Mouse (Mus musculus): ENCODE measurements around the gene Nkd2. TPM values are rescaled to one million over a fixed set of nuclear protein-coding genes. Genes with fewer than 3 reads are reported as not detected.

Nkd2 gene
- polyA plus RNA-seq, 1 experiment from 2014 or later, result 12.2 TPM

DNA sequence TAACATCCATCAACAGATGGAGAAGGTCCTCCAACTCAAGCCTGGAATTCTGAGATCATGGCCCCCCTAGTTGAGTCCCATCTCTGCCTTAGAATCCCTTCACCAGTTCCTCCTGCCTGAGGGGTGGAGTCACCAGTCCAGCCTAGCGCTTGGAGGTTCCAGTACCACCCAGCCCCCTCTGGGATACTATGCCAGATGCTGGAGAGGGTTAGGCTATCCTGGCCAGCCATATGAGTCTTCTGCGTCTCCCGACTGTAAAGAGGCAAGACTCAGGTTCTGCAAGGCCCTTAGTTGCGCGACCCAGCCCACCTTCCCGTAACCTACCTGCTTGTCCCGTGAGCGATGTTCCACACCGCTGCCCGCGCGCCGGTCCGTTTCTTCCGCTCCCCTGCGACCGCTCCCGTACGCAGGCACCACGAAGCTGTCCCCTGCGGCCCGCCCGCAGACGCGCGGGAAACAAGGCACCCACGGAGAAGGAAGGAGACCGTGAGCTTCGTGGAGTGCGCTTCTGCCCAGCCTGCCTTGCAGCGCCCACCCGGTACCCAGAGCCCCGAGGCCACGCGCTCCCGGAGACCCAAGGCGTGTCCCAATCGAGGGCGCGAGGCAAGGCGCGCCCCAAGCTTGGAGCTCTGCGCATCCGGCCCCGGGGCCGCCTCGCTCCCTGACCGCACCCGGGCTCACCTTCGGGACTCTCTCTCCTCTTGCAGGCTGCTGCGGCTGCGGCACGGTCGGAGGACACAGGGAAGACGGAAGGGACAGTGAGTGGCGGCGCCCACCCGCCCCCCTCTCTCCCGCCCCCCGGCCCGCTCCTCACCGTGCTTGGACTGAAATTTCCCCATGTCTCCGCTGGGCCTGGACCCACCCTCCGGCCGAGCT, 604 bp downstream of the Nkd2 start:
- no peaks in the 10 kb centered on the region for H3K36me3 ChIP-seq (ENCODE audit: control insufficient read depth, insufficient read depth)
- H3K27ac ChIP-seq (ENCODE audit: low read length), result no peak overlapping the region
- peaks cover 7% of the 10 kb centered on the region for H3K27me3 ChIP-seq (replicated peaks; ENCODE audit: control insufficient read depth, insufficient read depth, low read length)
- H3K4me2 ChIP-seq (ENCODE audit: low read length), result peak overlapping the region; percentile 79
- H3K9me3 ChIP-seq (ENCODE audit: control insufficient read depth, low read length), result no peaks in the 10 kb centered on the region
- WGBS, result under 1% methylated on average over 62 of the region's 65 CpGs
- H3K4me1 ChIP-seq (replicated peaks; ENCODE audit: control insufficient read depth, insufficient read depth, low read length), result peaks cover 5% of the 10 kb centered on the region; the same call in 1 of the 2 replicates
- peak overlapping the region; percentile 71 for H3K9ac ChIP-seq (replicated peaks; ENCODE audit: low read depth, low read length)
- peak overlapping the region; percentile 71 for H3K4me3 ChIP-seq (replicated peaks; ENCODE audit: low read length)
- ATAC-seq, result peak; percentile 81

DNA sequence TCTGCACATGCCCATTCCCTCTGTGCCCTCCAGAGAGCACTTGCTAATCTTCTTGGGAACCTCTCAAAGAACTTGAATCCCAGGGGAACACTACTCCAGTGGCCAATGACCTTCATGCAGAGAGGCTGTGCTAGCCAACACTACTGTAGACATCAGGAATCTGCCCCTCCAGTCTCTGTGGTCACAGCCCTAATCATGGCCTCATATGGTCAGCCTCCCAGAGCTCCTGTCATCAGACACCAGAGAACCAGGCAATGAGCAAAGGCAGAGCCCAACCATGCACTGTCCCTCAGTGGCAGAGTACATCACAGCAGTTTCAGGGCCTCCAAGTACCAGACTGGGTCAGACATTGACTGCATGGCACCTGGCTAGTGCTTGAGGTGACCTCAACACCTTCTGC, 4.7 kb downstream of the Nkd2 start:
- Histone ChIP-seq H3K27me3 (replicated peaks; ENCODE audit: control insufficient read depth, insufficient read depth, low read length) (peaks cover 7% of the 10 kb centered on the region), H3K4me1 (replicated peaks; ENCODE audit: control insufficient read depth, insufficient read depth, low read length) (peaks cover 5% of the 10 kb centered on the region), H3K9me3 (ENCODE audit: control insufficient read depth, low read length) (no peaks in the 10 kb centered on the region), H3K36me3 (ENCODE audit: control insufficient read depth, insufficient read depth) (no peaks in the 10 kb centered on the region), H3K9ac (replicated peaks; ENCODE audit: low read depth, low read length) (no peak overlapping the region), H3K4me2 (ENCODE audit: low read length) (no peak overlapping the region), H3K27ac (ENCODE audit: low read length) (no peak overlapping the region), H3K4me3 (replicated peaks; ENCODE audit: low read length) (no peak overlapping the region)
- no peak for ATAC-seq

DNA sequence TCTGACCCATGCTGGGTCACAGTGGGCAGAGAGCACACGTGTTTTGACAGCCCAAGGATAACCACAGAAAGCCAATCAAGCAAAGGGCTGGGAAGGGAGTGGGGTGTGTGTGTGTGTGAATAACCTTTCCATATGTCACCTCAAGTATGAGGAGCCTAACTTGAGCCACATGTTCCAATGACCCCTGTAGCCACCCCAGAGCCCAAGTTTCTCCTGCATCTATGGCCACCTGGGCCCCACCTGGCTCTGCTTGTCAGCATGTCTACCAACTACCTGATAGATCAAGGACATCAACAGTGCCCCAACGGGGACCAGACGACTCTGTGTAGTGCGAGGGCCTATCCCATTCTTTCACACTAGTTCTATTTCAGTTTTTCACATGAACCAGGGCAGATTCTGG, 7.7 kb downstream of the Nkd2 start:
- 87% methylated on average over 4 of the region's 4 CpGs for WGBS
- Histone ChIP-seq H3K4me1 (replicated peaks; ENCODE audit: control insufficient read depth, insufficient read depth, low read length) (peaks cover 2% of the 10 kb centered on the region; the same call in 1 of the 2 replicates), H3K4me2 (ENCODE audit: low read length) (no peak overlapping the region), H3K9ac (replicated peaks; ENCODE audit: low read depth, low read length) (no peak overlapping the region), H3K27ac (ENCODE audit: low read length) (no peak overlapping the region), H3K4me3 (replicated peaks; ENCODE audit: low read length) (no peak overlapping the region), H3K9me3 (ENCODE audit: control insufficient read depth, low read length) (no peaks in the 10 kb centered on the region), H3K36me3 (ENCODE audit: control insufficient read depth, insufficient read depth) (no peaks in the 10 kb centered on the region), H3K27me3 (replicated peaks; ENCODE audit: control insufficient read depth, insufficient read depth, low read length) (no peaks in the 10 kb centered on the region)
- no peak for ATAC-seq

DNA sequence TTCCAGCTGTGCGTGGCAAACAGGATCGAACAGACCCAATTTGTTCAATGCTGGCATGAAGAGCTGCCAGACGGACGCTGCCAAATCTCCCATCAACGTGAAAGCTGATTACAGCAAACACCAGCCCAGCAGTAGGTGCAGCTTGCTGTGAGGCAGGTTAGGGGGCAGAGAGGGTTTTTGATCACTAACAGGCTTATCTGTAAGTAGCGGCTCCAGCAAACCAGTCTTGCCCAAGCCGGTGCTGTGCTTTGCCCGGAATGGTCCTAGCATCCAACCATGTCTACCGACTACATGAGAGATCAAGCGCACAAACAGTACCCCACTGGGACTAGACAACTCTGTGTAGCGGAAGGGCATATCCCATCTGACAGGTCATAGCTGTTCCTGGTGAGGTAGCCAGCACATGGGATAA, 8.3 kb downstream of the Nkd2 start:
- WGBS, result 57% methylated on average over 11 of the region's 11 CpGs
- no peak overlapping the region for H3K27ac ChIP-seq (ENCODE audit: low read length)
- no peak for ATAC-seq

DNA sequence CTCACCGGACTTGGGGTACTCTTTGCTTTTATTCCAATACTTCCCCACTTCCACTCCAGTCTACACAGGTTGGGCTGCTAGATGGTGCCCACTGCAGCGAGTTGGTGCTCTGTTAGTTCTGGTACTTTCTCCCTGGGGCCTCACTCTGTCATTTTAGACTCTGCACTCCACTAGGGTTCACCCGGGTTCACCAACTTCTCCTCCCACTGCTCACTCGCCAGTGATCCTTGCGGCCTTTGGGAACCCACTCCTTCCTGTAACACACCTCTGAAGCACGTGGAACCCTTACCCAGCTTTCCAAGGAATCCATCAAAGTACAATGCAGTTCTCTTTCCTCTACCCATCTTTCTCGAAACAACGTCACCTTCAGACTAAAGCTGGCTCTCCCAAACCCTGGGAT, 9.7 kb downstream of the Nkd2 start:
- H3K27me3 ChIP-seq (replicated peaks; ENCODE audit: control insufficient read depth, insufficient read depth, low read length), result no peaks in the 10 kb centered on the region
- no peaks in the 10 kb centered on the region for H3K36me3 ChIP-seq (ENCODE audit: control insufficient read depth, insufficient read depth)
- H3K9me3 ChIP-seq (ENCODE audit: control insufficient read depth, low read length), result no peaks in the 10 kb centered on the region
- no peak overlapping the region for H3K4me2 ChIP-seq (ENCODE audit: low read length)
- no peak overlapping the region for H3K4me3 ChIP-seq (replicated peaks; ENCODE audit: low read length)
- ATAC-seq, result no peak
- H3K4me1 ChIP-seq (replicated peaks; ENCODE audit: control insufficient read depth, insufficient read depth, low read length), result peaks cover 2% of the 10 kb centered on the region; the same call in 1 of the 2 replicates
- H3K9ac ChIP-seq (replicated peaks; ENCODE audit: low read depth, low read length), result no peak overlapping the region
- WGBS, result 89% methylated on average over 8 of the region's 8 CpGs
- no peak overlapping the region for H3K27ac ChIP-seq (ENCODE audit: low read length)

More for the DNA sequence above, 8.3 kb downstream of the Nkd2 start:
- H3K4me2 ChIP-seq (ENCODE audit: low read length), result no peak overlapping the region
- no peak overlapping the region for H3K9ac ChIP-seq (replicated peaks; ENCODE audit: low read depth, low read length)
- H3K4me3 ChIP-seq (replicated peaks; ENCODE audit: low read length), result no peak overlapping the region
- no peaks in the 10 kb centered on the region for H3K27me3 ChIP-seq (replicated peaks; ENCODE audit: control insufficient read depth, insufficient read depth, low read length)
- H3K36me3 ChIP-seq (ENCODE audit: control insufficient read depth, insufficient read depth), result no peaks in the 10 kb centered on the region
- no peaks in the 10 kb centered on the region for H3K9me3 ChIP-seq (ENCODE audit: control insufficient read depth, low read length)
- peaks cover 2% of the 10 kb centered on the region; the same call in 1 of the 2 replicates for H3K4me1 ChIP-seq (replicated peaks; ENCODE audit: control insufficient read depth, insufficient read depth, low read length)

DNA sequence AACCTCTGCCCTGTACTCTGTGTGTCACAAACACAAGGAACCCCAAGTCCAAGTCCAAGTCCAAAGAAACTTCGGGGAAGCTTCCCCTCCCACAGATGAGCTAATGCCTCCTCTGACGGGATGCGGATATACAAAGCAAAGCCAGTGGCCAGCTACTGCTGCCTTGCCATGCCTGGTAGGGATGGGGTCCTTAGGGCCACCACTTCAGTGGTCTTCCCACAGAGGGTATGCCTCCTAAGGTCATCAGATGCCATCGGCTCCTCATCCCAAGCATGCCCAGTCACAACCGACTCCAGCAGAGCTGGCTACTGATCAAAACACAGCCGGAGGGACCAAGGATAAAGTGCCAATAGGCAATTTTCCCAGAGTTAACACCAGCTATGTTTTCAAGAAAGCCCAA, 10.9 kb downstream of the Nkd2 start:
- Histone ChIP-seq H3K36me3 (ENCODE audit: control insufficient read depth, insufficient read depth) (no peaks in the 10 kb centered on the region), H3K9ac (replicated peaks; ENCODE audit: low read depth, low read length) (no peak overlapping the region), H3K4me3 (replicated peaks; ENCODE audit: low read length) (no peak overlapping the region), H3K27me3 (replicated peaks; ENCODE audit: control insufficient read depth, insufficient read depth, low read length) (no peaks in the 10 kb centered on the region), H3K4me1 (replicated peaks; ENCODE audit: control insufficient read depth, insufficient read depth, low read length) (peaks cover 2% of the 10 kb centered on the region; the same call in 1 of the 2 replicates), H3K9me3 (ENCODE audit: control insufficient read depth, low read length) (no peaks in the 10 kb centered on the region), H3K27ac (ENCODE audit: low read length) (no peak overlapping the region), H3K4me2 (ENCODE audit: low read length) (no peak overlapping the region)
- 66% methylated on average over 6 of the region's 6 CpGs for WGBS
- no peak for ATAC-seq

DNA sequence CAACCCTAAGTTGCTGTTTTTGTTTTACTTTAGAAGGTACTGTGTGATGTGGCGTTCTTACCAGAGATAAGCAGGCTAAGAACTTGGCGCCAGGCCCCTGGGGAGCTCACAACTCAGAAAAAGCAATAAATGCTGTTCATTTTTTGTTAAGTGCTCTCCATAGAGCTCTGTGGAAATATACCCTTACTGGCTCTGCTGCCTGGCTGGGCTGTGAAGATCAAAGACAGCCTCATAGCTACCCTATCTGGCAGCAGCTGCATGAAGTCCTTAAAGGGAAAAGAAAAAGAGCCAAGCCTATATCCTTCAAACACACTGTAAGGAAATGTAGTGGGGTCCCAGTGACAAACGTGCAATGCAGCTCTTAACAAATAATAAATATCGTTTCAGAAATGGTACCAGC, 11.6 kb downstream of the Nkd2 start:
- H3K4me2 ChIP-seq (ENCODE audit: low read length), result no peak overlapping the region
- 67% methylated on average over 4 of the region's 4 CpGs for WGBS
- H3K27me3 ChIP-seq (replicated peaks; ENCODE audit: control insufficient read depth, insufficient read depth, low read length), result no peaks in the 10 kb centered on the region
- H3K4me1 ChIP-seq (replicated peaks; ENCODE audit: control insufficient read depth, insufficient read depth, low read length), result peaks cover 2% of the 10 kb centered on the region; the same call in 1 of the 2 replicates
- H3K4me3 ChIP-seq (replicated peaks; ENCODE audit: low read length), result no peak overlapping the region
- H3K9me3 ChIP-seq (ENCODE audit: control insufficient read depth, low read length), result no peaks in the 10 kb centered on the region
- no peaks in the 10 kb centered on the region for H3K36me3 ChIP-seq (ENCODE audit: control insufficient read depth, insufficient read depth)
- no peak for ATAC-seq
- no peak overlapping the region for H3K9ac ChIP-seq (replicated peaks; ENCODE audit: low read depth, low read length)
- no peak overlapping the region for H3K27ac ChIP-seq (ENCODE audit: low read length)

DNA sequence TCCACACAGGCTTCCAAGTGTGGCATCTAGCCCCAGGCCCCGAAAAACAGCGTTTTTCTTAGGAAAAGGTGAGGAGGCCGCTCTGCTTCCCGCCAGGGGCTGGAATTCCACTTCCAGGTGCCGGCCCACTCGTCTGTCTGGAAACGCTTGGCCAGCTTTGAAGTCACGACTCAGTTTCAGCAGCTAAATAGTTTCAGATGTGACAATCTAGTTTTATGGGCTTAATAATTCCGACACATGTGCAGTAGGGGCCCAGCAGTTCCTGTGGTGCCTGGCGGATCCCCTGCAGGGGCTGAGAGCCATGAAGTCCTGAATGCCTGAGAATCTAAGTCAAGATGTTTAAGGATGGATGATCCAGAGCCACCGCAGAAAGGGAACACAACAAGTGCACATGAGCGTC, 13.6 kb downstream of the Nkd2 start:
- H3K4me1 ChIP-seq (replicated peaks; ENCODE audit: control insufficient read depth, insufficient read depth, low read length), result 0 out of 2 replicates have a peak, but pooled peaks cover 2% of the 10 kb centered on the region
- no peak for ATAC-seq
- no peak overlapping the region for H3K4me3 ChIP-seq (replicated peaks; ENCODE audit: low read length)
- H3K4me2 ChIP-seq (ENCODE audit: low read length), result no peak overlapping the region
- no peak overlapping the region for H3K27ac ChIP-seq (ENCODE audit: low read length)
- no peaks in the 10 kb centered on the region for H3K9me3 ChIP-seq (ENCODE audit: control insufficient read depth, low read length)
- H3K36me3 ChIP-seq (ENCODE audit: control insufficient read depth, insufficient read depth), result no peaks in the 10 kb centered on the region
- no peaks in the 10 kb centered on the region for H3K27me3 ChIP-seq (replicated peaks; ENCODE audit: control insufficient read depth, insufficient read depth, low read length)
- WGBS, result 79% methylated on average over 12 of the region's 12 CpGs
- H3K9ac ChIP-seq (replicated peaks; ENCODE audit: low read depth, low read length), result no peak overlapping the region

DNA sequence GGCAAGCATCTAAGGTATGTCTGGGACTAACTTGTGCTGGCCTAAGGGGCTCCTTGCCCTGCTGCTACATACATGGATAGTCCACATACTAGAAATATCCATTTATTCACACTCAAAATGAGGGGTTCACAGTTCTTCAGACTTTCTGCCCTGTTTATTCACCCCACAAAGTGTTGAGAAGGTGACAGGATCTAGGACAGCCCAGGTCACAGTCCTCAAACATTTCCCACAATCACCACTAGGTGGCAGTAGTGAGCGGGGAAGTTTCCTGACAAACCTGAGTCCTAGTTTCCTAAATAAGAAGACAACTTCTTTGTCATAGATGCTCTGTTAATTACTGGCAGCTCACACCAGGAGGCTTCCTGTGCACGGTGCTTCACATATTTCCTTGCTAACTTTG, 15.9 kb downstream of the Nkd2 start:
- Histone ChIP-seq H3K4me2 (ENCODE audit: low read length) (no peak overlapping the region), H3K27me3 (replicated peaks; ENCODE audit: control insufficient read depth, insufficient read depth, low read length) (no peaks in the 10 kb centered on the region), H3K9me3 (ENCODE audit: control insufficient read depth, low read length) (no peaks in the 10 kb centered on the region), H3K9ac (replicated peaks; ENCODE audit: low read depth, low read length) (no peak overlapping the region), H3K4me1 (replicated peaks; ENCODE audit: control insufficient read depth, insufficient read depth, low read length) (no peaks in the 10 kb centered on the region), H3K27ac (ENCODE audit: low read length) (no peak overlapping the region), H3K4me3 (replicated peaks; ENCODE audit: low read length) (no peak overlapping the region), H3K36me3 (ENCODE audit: control insufficient read depth, insufficient read depth) (no peaks in the 10 kb centered on the region)
- 2% methylated on average over 2 of the region's 2 CpGs for WGBS
- ATAC-seq, result peak; percentile 50
